Mouse (Mus musculus) adrenal gland, postnatal 4 days (tissue): ENCODE measurements around the gene Eif3l. TPM values are rescaled to one million over a fixed set of nuclear protein-coding genes. Genes with fewer than 3 reads are reported as not detected.
"Not testable (repeated sequence)": the region's sequence is repeated elsewhere in the genome, so short reads cannot be mapped to it uniquely, and the experiment has no call there.

Source experiments
- DNase-seq, 2 experiments: peaks; one replicate each; pipeline ENCODE4 v3.0.0; 2021 to 2022; ENCODE audit warnings: low spot score in 2 of 2, mixed read lengths in 2 of 2
- long read RNA-seq, 2 experiments: library from polyadenylated mRNA; stranded (forward); transcript quantifications; one replicate each; pipeline ENCODE4 v2.0.0; 2021
- total RNA-seq, 2 experiments: library from RNA; stranded (reverse); gene quantifications; 2 replicates each; pipeline ENCODE4 v1.2.3; 2021

The Eif3l gene
- total RNA-seq, result 100 to 1,000 TPM; 158 to 162 TPM
- long read RNA-seq, experiment 1, transcript Eif3l-201 (13 exons, 1,942 nt), result major isoform, 143 of 167 reads
- long read RNA-seq, experiment 1, partial matches to known transcripts, result 17 of 167 reads
- long read RNA-seq, experiment 1, other reads (novel, unspliced or antisense), result 6 of 167 reads
- long read RNA-seq, experiment 2, transcript Eif3l-201 (13 exons, 1,942 nt), result major isoform, 225 of 281 reads
- long read RNA-seq, experiment 2, partial matches to known transcripts, result 40 of 281 reads
- long read RNA-seq, experiment 2, other reads (novel, unspliced or antisense), result 15 of 281 reads

DNA sequence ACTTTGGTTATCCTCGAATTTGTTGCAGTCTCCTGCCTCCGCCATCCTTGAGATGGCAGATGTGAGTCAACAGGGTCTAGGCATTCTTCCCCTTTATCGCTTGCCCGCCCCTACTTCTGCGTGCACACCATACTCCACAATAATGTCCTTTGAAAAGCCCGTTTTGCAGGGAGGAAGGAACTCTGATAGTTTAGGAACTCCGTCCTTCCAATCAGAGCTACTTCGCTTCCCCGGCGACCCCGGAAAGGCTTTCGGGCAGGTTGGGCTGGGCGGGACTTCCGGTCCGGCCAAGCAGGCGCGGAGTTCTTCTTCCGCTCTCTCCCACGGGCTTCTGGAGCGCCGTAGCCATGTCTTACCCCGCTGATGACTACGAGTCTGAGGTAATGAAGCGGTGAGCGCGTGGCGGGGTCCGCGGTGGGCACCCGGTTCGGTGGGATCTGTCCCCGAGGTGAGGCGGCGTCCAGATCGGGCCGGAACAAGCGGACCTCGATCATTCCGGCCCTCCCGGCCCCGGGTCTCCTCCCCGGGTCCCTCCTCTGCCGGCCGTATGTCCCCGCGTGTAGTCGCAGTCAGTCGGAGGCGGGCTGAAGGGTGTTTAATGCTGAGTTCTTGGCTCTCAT is at the start of gene Eif3l:
Gene Eif3l, plus strand, starts transcription at position 267 of the 620 bp plus-strand sequence.
- DNase-seq, result peak; percentile 62 to 77

DNA sequence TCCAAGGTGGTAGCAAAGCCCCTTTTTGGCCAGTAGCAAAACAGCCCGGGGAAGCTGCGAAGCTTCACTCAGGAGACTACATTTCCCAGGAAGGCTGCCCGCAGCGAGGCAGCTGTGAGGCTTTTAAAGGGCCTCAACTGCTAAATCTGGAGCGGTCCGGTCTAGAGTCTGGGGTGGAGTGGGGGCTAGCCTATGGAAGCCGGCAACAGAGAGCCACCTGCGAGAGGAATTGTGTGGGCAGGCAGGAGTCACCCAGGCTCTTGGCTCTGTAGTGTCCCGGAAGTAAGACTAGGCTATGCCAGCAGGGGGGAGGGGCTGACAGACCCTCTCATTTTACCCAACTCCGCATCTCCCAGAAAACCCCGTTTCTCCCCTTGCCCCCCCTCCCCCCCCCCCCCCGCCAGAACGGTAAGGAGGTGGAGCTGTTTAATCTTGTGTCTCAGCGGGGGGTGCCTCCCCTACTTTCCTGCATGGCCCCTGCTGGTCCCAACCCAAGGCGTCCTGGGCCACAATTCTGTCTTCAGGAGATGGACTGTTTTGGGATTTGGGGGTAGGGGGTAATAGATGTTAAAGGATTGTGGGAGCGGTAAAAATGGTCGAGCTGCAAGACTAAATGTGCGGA is 49.2 kb upstream of the Eif3l start:
- DNase-seq, result no peak

- no peak for DNase-seq
Measured at GRCm38 (mm10) chr15:79026511-79027290, 48.3 kb upstream of the Eif3l start.

DNA sequence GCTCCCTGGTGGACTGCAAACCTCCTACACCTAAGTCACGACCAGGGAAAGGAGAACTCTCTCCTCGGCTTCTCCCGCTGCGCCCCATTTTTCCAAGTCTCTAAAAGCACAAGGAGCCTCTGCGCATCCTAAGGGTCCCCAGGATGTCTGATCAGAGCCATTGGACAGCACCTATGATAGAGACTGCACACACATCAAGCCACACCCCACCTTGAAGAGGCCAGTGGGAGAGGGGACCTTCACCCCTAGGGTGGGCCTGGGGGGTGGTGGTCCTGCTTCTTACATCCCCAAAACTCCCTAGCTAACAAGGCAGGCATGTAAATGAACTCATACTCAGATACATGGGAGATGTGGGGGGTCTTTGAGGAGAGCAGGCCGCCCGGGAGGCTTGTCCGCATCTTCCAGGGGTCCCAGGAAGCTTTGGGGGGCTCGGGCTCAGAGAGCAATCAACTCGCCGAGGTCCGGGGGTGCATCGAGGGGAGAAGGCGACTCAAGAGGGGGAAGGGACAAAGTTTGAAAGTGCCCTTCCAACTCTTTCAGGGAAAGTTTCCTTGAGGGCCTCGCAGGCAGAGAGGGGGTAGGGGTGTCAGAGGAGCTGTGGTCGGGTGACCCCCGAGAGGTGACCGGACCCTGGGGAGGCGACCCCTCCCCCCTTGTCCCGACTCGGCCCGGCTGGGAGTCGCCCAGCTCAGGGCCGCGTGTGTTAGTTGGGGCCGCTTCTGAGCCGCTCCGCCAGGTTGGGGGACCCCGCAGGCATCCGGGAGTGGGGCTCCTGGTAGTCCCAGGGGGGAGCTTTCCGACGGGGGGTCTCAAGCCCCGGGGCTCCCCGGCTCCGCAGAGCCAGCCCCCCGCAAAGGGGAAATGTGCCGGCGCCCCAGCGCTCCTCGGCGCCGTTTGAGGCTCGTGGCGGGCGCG is 47.4 kb upstream of the Eif3l start:
- no peak for DNase-seq

DNA sequence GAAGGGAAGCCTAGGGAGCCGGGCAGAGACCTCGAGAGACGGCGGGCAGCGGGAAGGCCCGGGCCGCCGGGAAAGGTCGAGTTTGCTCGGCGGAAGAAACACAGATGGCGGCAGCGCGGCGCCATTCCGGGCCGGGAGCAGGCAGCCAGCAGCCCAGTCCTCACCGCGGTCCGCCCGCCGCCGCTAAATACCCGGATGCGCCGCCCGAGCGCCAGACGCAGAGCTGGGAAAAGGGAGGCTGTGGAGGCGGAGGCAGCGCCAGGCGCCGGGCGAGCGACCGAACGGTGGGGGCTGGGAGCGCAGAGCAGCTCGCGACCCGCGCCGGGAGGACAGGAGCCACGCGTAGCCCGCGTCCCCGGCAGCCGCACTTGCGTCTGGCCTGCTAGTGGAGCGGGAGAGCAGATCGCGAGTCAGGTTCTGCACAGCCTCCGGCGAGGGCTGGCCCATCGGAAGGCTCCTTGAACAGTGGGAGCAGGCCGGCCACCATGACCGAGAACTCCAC is 46.7 kb upstream of the Eif3l start, which contains the start of gene H1f0:
Gene H1f0, plus strand, starts transcription at position 214 of the 502 bp plus-strand sequence.
- DNase-seq, result peak; percentile 92 to 98

DNA sequence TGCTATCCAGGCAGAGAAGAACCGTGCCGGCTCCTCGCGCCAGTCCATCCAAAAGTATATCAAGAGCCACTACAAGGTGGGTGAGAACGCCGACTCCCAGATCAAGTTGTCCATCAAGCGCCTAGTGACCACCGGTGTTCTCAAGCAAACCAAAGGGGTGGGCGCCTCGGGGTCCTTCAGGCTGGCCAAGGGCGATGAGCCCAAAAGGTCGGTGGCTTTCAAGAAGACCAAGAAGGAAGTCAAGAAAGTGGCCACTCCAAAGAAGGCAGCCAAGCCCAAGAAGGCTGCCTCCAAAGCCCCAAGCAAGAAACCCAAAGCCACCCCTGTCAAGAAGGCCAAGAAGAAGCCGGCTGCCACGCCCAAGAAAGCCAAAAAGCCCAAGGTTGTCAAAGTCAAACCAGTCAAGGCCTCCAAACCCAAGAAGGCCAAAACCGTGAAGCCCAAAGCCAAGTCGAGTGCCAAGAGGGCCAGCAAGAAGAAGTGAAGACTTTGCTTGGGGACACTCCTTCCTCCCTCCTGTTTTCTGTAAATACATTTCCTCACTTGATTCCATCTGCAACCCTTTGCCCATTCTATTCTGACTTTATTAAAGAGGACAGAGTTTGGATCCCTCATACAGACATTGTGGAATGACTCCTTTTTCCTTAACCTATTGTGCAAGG is 46.0 kb upstream of the Eif3l start:
- no peak for DNase-seq

DNA sequence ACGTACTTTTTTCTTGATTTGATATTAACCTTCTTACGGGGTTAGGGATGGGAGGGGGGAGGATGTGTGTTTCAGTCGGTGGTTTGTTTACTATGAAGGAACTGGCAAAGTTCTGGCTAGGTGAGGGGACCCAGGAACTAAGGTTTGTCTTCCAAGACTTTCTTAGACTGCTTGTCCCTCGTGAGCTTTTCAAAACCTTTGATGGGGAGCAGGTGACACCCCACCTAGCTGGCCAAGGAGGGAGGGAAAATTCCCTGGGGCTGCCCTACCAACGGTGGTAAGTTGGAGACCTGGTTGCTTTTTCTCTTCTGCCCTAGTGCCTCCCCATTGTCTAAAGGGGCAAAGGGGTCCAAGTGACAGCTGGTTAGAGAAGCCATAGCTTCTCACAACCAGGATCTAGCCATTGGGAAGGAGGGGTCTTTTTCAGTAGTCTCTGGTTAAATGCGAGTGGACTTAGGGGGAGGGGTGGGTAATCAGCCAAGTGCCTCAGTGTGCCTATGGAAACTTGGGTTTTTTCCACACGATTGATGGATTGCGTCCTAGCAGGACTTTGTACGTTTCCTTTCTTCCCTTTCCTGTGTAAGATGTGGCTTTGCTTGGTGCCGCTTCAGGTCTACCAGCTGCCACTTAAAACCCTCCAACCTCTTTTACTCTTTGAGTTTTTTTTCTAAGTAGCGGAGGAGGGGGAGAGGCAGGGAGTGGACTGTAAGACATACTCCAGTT is 45.3 kb upstream of the Eif3l start:
- DNase-seq, result no peak

- peak; percentile 72 to 76 for DNase-seq
Measured at GRCm38 (mm10) chr15:79030551-79031435, 44.2 kb upstream of the Eif3l start.

DNA sequence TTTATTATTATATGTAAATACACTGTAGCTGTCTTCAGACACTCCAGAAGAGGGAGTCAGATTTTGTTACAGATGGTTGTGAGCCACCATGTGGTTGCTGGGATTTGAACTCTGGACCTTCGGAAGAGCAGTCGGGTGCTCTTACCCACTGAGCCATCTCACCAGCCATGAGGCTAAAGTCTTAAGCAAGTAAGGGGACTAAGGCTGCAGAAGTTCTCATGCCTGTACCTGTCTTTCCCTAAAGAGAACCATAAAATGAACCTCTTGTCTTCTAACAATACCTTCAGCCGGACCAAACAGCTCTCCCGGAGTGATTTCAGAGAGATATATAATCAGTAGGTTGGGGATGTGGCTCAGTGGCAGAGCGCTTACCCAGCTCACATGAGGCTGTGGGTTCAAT is 43.1 kb upstream of the Eif3l start:
- DNase-seq, result not testable (repeated sequence)

DNA sequence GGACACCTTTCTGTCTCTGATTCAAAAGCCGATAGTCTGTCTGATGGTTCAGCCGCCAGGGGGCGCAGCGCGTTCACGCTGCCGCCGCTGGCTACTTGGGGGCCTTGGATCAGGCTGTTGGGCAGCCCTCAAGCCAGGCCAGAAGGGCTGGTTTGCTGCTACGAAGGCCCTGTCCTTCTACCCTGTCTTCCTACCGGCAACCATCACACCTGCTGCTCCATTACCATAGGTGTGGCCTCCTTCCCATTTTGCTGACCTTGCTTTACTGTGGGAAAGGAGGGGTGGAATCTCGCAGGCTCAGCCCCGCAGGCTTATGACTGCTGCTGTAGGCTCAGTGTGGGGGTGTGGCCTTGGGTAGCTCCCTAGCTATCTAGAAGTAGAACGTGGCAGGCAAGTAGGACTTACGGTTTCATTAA is 37.1 kb upstream of the Eif3l start:
- peak; percentile 54 to 62 for DNase-seq

DNA sequence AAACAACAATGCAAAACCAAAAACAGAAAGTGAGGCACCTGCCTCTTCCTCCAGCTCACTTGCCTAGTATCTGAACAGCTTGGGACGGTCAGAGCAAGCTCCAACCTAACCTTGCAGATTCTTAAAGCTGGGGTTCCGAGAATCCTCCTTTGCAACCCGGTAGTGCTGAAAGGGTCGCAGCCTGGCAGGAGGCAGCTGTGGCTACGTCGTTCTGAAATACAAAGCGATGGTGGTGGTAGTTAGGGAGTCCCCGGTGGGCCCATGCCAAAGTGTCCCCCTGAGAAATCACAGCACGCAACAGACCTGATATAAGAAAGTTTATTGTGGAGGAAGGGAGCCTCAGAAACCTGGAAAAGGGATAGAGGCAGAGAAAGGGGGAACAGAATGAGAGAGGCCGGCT is 36.6 kb upstream of the Eif3l start:
- DNase-seq, result no peak

- peak; percentile 53 to 78 for DNase-seq
Measured at GRCm38 (mm10) chr15:79038853-79039252, 36.1 kb upstream of the Eif3l start.

DNA sequence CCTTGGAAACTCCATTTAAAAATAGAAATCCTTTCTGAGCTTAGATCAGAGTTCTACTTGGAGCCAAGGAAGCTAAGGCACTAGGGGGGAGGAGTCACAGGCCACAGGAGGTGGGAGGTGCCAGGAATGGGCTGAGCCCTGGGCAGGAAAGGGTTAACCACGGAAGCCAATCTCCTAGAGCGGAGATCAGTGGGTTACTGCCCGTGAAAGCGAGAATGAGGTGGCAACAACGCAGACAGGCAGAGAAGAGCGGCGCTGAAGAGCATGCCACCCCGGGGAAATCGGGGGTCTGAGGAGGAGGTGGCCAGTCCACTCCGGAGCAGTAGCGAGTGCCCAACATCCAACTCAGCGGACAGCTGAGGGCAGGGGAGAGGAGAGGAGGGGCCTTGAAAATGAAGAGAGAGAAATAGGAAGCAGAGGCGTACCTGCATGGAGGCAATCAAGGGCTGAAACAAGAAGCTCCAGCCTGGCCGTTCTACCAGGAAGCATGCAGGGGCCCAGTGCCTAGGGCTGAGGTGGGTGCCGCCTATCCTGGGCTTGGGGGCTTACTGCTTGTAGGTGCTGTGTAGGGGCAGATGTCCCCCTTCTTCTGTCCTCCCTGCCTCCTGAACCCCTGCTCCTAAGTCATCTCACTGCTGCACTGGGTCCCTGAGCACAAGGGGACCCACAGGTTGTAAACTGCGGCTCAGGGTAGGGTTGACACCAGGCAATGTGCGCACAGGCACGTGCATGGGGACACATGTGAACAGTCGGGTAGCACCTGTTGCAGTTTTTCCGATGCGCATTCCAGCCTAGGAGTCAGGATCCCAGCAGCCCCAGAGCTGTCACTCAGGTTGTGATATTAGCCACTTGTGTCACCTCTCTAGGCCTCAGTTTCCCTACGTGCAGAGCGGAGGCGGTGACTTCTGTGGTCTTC is 34.2 kb upstream of the Eif3l start:
- no peak for DNase-seq

DNA sequence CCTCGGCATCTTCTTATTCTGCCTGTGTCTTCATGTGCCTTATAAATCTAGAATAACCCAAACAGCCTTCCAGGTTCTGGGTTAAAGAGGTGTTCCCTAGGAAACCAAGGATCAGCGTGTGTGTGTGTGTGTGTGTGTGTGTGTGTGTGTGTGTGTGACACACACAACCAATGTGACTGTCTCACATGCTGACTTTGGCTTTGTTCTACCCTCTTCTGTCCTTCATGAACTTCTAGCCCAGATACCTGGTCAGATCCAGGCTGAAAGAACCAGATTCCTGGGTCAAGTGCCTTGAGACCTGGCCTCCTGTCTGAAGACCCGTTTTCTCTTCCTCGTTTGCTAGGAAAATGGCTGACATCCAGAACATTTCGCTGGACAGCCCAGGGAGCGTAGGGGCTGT is 33.4 kb upstream of the Eif3l start, which contains the start of gene Galr3:
Gene Galr3, plus strand, starts transcription at position 301 of the 400 bp plus-strand sequence.
- DNase-seq, result no peak

DNA sequence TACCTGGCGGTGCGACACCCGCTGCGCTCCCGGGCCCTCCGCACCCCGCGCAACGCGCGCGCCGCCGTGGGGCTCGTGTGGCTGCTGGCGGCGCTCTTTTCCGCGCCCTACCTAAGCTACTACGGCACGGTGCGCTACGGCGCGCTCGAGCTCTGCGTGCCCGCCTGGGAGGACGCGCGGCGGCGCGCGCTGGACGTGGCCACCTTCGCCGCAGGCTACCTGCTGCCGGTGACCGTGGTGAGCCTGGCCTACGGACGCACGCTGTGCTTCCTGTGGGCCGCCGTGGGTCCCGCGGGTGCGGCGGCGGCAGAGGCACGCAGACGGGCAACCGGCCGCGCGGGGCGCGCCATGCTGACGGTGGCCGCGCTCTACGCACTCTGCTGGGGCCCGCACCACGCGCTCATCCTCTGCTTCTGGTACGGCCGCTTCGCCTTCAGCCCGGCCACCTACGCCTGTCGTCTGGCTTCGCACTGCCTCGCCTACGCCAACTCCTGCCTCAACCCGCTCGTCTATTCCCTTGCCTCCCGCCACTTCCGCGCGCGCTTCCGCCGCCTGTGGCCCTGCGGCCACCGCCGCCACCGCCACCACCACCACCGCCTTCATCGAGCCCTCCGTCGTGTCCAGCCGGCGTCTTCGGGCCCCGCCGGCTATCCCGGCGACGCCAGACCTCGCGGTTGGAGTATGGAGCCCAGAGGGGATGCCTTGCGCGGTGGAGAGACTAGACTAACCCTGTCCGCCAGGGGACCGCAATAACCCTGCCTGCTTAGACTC is 32.1 kb upstream of the Eif3l start:
- no peak for DNase-seq

DNA sequence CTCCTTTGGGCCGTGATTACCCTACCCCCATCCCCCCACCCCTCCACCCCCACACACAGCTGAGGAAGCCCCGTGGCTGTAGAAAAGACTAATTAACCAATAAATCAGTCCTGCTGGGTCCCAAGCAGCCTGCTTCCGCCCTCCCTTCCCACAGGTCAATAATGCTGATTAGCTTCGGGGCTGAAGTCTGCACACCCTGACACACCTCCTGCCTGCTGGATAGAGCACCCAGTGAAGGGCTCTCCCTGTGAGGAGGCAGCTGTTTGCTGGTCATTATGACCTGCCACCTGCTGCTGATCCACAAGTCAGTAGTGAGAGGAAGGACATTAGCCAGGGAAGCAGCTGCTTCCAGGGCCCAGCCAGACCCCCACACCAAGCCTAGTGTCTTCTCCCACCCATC is 30.1 kb upstream of the Eif3l start:
- no peak for DNase-seq
